Mouse (Mus musculus): ENCODE data around the gene Lilr4b. TPM values are rescaled to one million over a fixed set of nuclear protein-coding genes. Genes with fewer than 3 reads are reported as not detected.

Gene Lilr4b
- 1 to 10 TPM; 4.8 to 6.6 TPM for total RNA-seq (2023)

DNA sequence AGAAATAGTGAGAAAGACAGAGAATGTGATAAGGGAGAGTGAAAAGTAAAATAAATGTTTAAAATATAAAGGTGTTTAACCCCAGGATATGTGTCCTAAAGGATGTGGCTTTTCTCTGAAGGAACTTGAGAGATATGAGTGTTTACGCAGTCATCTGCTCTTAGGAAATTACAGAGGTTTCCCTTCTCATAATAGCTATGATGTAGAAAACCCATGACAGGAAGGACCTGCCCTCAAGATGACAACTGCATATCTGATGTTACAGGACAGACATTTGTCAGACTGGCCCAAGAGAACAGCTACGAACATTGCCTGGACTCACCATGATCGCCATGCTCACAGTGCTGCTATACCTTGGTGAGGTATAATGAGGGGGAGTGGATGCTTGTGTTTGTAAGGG is at the start of gene Lilr4b, which contains the start of gene Gm49339:
TSS of gene Lilr4b (plus strand) at position 236 of the 400 bp plus-strand sequence.
TSS of gene Gm49339 (plus strand) at position 216 of the 400 bp plus-strand sequence.

DNA sequence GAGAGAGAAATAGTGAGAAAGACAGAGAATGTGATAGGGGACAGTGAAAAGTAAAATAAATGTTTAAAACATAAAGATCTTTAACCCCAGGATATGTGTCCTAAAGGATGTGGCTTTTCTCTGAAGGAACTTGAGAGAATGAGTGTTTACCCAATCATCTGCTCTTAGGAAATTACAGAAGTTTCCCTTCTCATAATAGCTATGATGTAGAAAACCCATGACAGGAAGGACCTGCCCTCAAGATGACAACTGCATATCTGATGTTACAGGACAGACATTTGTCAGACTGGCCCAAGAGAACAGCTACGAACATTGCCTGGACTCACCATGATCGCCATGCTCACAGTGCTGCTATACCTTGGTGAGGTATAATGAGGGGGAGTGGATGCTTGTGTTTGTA is 10.3 kb downstream of the Lilr4b start, which contains the start of gene Lilrb4a:
TSS of gene Lilrb4a (plus strand) at position 266 of the 400 bp plus-strand sequence.

Other genes with a start within 250 kb of the Lilr4b start
- under 1 TPM; 0.36 to 0.93 TPM for gene Gm49339, start within 50 bp of the Lilr4b start, total RNA-seq (2023)
- 1 to 10 TPM; 2.7 to 3.6 TPM for gene Lilrb4a, start 10.3 kb downstream of the Lilr4b start, total RNA-seq (2023)
- gene Fam162b, start 109.9 kb downstream of the Lilr4b start, total RNA-seq (2023), result not detected
- not detected for gene Gprc6a, start 150.8 kb downstream of the Lilr4b start, total RNA-seq (2023)
- not detected for gene Rfx6, start 197.1 kb downstream of the Lilr4b start, total RNA-seq (2023)